Mouse (Mus musculus) forebrain, postnatal 0 days (tissue): Measurements from ENCODE around the gene Kif4. TPM values are rescaled to one million over a fixed set of nuclear protein-coding genes. Genes with fewer than 3 reads are reported as not detected.

Experiments used
- ATAC-seq: fragments of 200-750 bp; cut with Nextera tagmentation; 2 replicates; pipeline ENCODE4 v1.8.0; 2017; ENCODE audit warnings: mild to moderate bottlenecking, moderate library complexity
- DNase-seq: peaks from one replicate; pipeline ENCODE4 v3.0.0-alpha.2; 2015
- H3K27ac ChIP-seq: fragments of 300-500 bp; sonication (generic); 2 replicates; pipeline ENCODE4 v1.5.1; 2014; ENCODE audit warnings: low read depth, mild to moderate bottlenecking, antibody characterized with exemption, low read length, moderate library complexity, mixed read lengths
- H3K27me3 ChIP-seq: fragments of 300-500 bp; sonication (generic); 2 replicates; pipeline ENCODE4 v1.6.1; 2014; ENCODE audit warnings: mild to moderate bottlenecking, low read length, mixed read lengths; ENCODE audit not compliant: insufficient read depth
- H3K36me3 ChIP-seq: fragments of 300-500 bp; sonication (generic); 2 replicates; pipeline ENCODE4 v1.6.1; 2014; ENCODE audit warnings: mild to moderate bottlenecking, moderate library complexity; ENCODE audit not compliant: insufficient read depth
- H3K4me1 ChIP-seq: fragments of 300-500 bp; sonication (generic); 2 replicates; pipeline ENCODE4 v1.6.1; 2014; ENCODE audit warnings: antibody characterized with exemption; ENCODE audit not compliant: insufficient read depth
- H3K4me2 ChIP-seq: fragments of 300-500 bp; sonication (generic); 2 replicates; pipeline ENCODE4 v1.6.1; 2014; ENCODE audit warnings: low read depth, mild to moderate bottlenecking, moderate library complexity
- H3K4me3 ChIP-seq: fragments of 300-500 bp; sonication (generic); 2 replicates; pipeline ENCODE4 v1.5.1; 2014; ENCODE audit warnings: low read depth, low read length, mixed read lengths
- H3K9ac ChIP-seq: fragments of 300-500 bp; sonication (generic); 2 replicates; pipeline ENCODE4 v1.6.1; 2014; ENCODE audit warnings: mild to moderate bottlenecking
- H3K9me3 ChIP-seq: fragments of 300-500 bp; sonication (generic); 2 replicates; pipeline ENCODE4 v1.6.1; 2016; ENCODE audit warnings: low read length
- CTCF ChIP-seq: sonication (generic); IDR thresholded peaks from 2 replicates; pipeline ENCODE4 v1.5.1; 2016; ENCODE audit warnings: antibody characterized with exemption, control low read depth, low read depth
- WGBS: fragments of 180-500 bp; shearing (Covaris S2); extraction: QIAGEN DNeasy Blood & Tissue Kit; methylation state at CpG from one replicate; pipeline ENCODE4 v1.1.7; 2014; 5-methylcytosine and 5-hydroxymethylcytosine counted together
- polyA plus RNA-seq: library from polyadenylated mRNA; unstranded; fragments of >200 nt; fragmentation: Nextera tagmentation; extraction: Ambion mirVana; gene quantifications from 2 replicates; pipeline ENCODE4 v1.2.1, GENCODE M21; 2015
- total RNA-seq: library from RNA; depleted of rRNA; stranded (reverse); fragments of >200 nt; gene quantifications from 2 replicates; pipeline ENCODE4 v1.2.3, GENCODE M21; 2014; rRNA removed

Gene Kif4
- total and polyA plus RNA-seq, 2 experiments from 2014 or later: 3.1 to 6.7 TPM

DNA sequence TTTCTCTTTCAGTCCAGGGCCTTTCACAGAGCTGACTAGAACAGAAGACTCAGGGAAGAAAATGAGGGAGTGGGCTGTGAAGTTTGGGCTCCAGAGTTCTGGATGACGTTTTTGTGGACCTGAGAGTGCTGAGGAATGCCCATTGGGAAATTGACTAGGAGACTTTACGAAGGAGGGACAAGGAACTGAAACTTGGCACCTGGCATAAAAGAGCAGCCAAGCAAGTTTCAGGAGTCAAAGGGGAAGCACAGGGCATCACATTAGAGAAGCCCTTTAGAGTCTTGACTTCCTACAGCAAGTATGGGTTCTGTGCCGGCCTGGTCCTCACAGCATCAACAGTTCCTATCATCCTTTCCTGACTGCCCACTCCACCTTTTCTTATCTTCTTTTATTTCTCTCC lies 149.9 kb downstream of the Kif4 start:
- H3K9ac ChIP-seq: no peak overlapping the region

DNA sequence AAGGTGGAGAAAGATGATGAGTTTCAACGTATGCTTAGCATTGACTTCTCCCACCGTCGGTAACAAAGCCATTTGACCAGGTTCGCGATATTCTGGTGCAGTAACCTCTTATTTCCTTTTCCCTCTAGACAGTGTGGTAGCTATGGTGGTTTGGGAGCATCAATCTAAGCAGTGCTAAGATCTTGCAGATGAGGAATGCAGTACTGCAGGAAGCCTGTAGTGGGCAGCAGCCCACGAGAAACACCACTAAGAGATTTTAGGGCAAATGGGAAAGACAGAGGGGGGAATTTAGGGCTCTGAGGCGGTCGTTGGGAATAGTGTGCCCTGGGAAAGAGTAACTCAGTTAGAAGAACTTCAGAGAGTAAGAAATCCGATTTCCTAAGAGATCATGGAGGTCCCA lies 151.0 kb downstream of the Kif4 start:
- peak overlapping the region; percentile 39 for H3K4me2 ChIP-seq
- no peaks in the 10 kb centered on the region for H3K27me3 ChIP-seq
- H3K4me3 ChIP-seq: peak overlapping the region; percentile 35; the same call in 1 of the 2 replicates
- no peaks in the 10 kb centered on the region for H3K36me3 ChIP-seq
- no peaks in the 10 kb centered on the region for H3K9me3 ChIP-seq
- DNase-seq (peak; percentile 79), ATAC-seq (peak; percentile 83)
- H3K27ac ChIP-seq: peak overlapping the region; percentile 58; the same call in 1 of the 2 replicates
- no peaks in the 10 kb centered on the region for H3K4me1 ChIP-seq
- no peak overlapping the region for H3K9ac ChIP-seq
- 23% methylated on average over 9 of the region's 9 CpGs for WGBS
- TF ChIP-seq CTCF: peak; percentile 74

More for the DNA sequence above, 149.9 kb downstream of the Kif4 start:
- Histone ChIP-seq H3K27me3 (no peaks in the 10 kb centered on the region), H3K27ac (no peak overlapping the region), H3K4me3 (no peak overlapping the region), H3K9me3 (no peaks in the 10 kb centered on the region), H3K36me3 (no peaks in the 10 kb centered on the region), H3K4me2 (no peak overlapping the region), H3K4me1 (no peaks in the 10 kb centered on the region)
- DNase-seq (no peak), ATAC-seq (no peak)
- no peak for TF ChIP-seq CTCF
- WGBS: 82% methylated on average over 3 of the region's 3 CpGs

Other genes starting within 250 kb of the Kif4 start
- not detected in 2 replicates for gene Otud6a, start 196.7 kb upstream of the Kif4 start, total RNA-seq
- not detected in 2 replicates for gene Otud6a, start 196.7 kb upstream of the Kif4 start, polyA plus RNA-seq
- gene Awat2, start 183.0 kb upstream of the Kif4 start, total RNA-seq: 0.46 TPM in 1 of 2 replicates, not detected in the other
- gene Awat2, start 183.0 kb upstream of the Kif4 start, polyA plus RNA-seq: 0.06 and 0.16 TPM in 2 replicates
- gene Igbp1, start 131.4 kb upstream of the Kif4 start, total RNA-seq: 44.9 and 55.2 TPM in 2 replicates
- gene Igbp1, start 131.4 kb upstream of the Kif4 start, polyA plus RNA-seq: 26.4 and 29.3 TPM in 2 replicates
- gene Dgat2l6, start 100.9 kb upstream of the Kif4 start, total RNA-seq: not detected in 2 replicates
- 0.03 TPM in 1 of 2 replicates, not detected in the other for gene Dgat2l6, start 100.9 kb upstream of the Kif4 start, polyA plus RNA-seq
- gene Awat1, start 53.5 kb upstream of the Kif4 start, total RNA-seq: not detected in 2 replicates
- not detected in 2 replicates for gene Awat1, start 53.5 kb upstream of the Kif4 start, polyA plus RNA-seq
- not detected in 2 replicates for gene P2ry4, start 30.9 kb upstream of the Kif4 start, total RNA-seq
- not detected in 2 replicates for gene P2ry4, start 30.9 kb upstream of the Kif4 start, polyA plus RNA-seq
- gene Arr3, start 20.2 kb upstream of the Kif4 start, total RNA-seq: not detected in 2 replicates
- gene Arr3, start 20.2 kb upstream of the Kif4 start, polyA plus RNA-seq: 0.23 TPM in 1 of 2 replicates, not detected in the other
- 39.2 and 41.2 TPM in 2 replicates for gene Pdzd11, start 831 bp downstream of the Kif4 start, total RNA-seq
- 80.8 and 83.8 TPM in 2 replicates for gene Pdzd11, start 831 bp downstream of the Kif4 start, polyA plus RNA-seq
- gene Gdpd2, start 104.1 kb downstream of the Kif4 start, total RNA-seq: 14.2 and 23.0 TPM in 2 replicates
- gene Gdpd2, start 104.1 kb downstream of the Kif4 start, polyA plus RNA-seq: 10.5 and 21.8 TPM in 2 replicates
- 39.0 and 42.1 TPM in 2 replicates for gene Dlg3, start 142.0 kb downstream of the Kif4 start, total RNA-seq
- 2.3 and 2.6 TPM in 2 replicates for gene Dlg3, start 142.0 kb downstream of the Kif4 start, polyA plus RNA-seq